Mouse (Mus musculus) hindlimb bud, embryonic 11.5 days (tissue): Measurements from ENCODE around the gene Agbl5.

Source experiments
- DNase-seq: peaks from one replicate; pipeline ENCODE4 v3.0.0-alpha.2; 2012; ENCODE audit warnings: low read depth, low spot score; ENCODE audit errors: extremely low spot score

Agbl5 gene

GRCm38 (mm10) chr5:30919831-30920614 is 31.5 kb downstream of the Agbl5 start:
- DNase-seq = no peak

GRCm38 (mm10) chr5:30920621-30921020 is 32.1 kb downstream of the Agbl5 start:
- no peak for DNase-seq

DNA sequence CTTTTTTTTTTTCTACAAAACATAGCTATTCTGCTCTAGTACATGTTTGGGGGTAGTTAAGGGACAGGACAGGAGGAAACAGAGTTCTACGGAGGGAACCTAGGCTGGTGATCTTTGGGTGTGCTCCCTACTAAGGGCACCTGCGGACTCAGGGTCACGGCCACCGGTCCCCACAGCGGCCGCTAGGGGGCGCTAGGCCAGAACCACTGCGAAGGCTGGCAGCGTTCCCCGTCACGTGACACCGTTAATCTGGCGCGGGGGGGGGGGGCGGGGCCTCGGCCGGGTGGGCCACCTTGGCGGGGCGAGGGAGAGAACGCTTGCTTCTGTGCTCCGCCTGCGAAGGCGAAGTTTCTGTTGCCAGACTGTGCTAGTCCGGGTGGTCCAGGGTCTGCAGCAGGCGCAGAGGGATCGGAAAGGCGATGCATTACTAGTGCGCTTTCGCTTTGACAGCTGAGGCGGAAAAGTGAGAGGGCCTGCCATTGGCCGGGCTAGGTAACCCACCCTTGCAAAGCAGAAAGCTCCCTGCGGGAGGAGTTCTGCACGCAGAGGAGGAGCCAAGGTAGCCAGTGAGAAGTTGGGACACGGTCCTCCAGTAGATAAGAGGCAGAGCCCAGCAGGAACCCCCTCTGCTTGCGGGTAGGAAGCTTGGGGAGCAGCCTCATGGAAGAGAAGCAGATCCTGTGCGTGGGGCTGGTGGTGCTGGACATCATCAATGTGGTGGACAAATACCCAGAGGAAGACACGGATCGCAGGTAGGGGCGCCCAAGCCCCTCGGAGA is 33.0 kb downstream of the Agbl5 start, which contains the start of gene Khk:
Gene Khk, plus strand, starts transcription at position 176 of the 778 bp plus-strand sequence.
- peak; percentile 68 for DNase-seq

DNA sequence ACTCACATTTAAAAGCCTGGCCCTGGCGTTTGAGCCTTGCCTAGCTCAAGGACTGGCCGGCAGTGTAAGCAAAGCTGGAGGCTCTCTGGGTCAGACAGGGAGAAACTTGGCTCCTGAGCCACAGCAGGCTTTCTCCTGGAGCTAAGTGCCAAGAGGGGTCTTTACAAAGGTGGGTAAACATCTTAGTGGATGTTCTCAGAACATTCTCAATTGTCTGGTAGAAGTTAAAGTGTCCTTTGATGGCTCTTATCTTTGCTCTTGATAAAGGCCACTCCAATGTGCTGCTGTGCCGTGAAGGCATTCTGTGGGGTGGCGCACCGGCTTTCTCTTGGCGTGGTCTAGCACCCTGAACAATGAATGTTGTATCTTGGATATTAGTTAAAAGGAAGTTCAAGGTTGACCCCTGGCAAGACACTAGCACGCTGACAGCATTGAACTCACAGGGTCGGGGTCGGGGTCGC is 34.1 kb downstream of the Agbl5 start:
- DNase-seq = no peak

DNA sequence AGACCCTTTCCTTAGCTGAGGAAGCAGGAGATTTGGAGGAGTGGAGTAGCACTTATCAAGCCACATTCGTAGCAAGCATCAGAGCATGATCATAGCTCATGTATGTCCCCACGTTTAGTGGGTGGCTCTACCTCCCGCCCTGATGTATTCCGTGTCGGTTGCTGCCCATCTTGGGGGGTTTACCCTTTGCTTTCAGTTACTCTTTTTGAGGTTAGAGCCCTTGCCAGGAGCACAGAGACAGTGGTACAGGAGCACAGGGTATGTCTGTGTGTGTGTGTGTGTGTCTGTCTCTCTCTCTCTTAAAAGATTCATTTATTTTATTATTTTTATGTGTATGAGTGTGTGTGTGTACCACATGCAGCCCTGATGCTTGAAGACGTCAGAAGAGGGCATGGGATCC is 34.6 kb downstream of the Agbl5 start:
- DNase-seq = no peak

DNA sequence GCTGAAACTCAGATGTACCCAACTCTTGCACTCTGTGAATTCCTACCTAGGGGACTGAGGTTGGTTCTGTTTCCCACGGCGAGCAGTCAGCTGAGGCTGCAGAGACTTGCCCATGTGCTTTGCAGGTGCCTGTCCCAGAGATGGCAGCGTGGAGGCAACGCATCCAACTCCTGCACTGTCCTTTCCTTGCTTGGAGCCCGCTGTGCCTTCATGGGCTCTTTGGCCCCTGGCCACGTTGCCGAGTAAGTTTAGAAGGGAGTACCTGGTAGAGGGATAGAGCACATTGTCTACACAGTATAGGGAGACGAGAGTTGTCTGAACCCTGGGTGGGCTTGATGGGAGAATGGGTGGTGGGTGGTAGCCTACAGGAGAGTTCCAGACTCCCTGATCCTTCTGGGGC is 36.1 kb downstream of the Agbl5 start:
- DNase-seq = no peak

- no peak for DNase-seq
Measured at GRCm38 (mm10) chr5:30925217-30925616, 36.7 kb downstream of the Agbl5 start.

DNA sequence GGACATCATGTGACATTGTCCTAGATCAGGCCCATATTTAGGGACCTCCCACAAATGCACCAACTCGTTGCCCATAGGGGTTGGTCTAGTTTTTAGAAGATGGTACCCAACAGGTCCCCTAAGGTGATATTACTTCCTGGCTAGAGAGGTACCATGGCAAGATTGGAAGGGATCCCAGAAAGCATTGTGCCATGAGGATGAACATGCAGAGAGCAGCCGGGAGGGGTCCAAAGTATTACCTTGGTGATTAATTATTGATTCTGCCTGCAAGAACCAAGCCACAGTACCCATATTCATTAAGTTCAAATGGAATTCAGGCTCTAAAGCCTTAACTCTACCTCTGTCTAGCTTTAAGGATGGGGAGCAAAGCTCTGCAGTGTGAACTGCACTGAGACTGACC is 37.6 kb downstream of the Agbl5 start:
- DNase-seq = no peak

DNA sequence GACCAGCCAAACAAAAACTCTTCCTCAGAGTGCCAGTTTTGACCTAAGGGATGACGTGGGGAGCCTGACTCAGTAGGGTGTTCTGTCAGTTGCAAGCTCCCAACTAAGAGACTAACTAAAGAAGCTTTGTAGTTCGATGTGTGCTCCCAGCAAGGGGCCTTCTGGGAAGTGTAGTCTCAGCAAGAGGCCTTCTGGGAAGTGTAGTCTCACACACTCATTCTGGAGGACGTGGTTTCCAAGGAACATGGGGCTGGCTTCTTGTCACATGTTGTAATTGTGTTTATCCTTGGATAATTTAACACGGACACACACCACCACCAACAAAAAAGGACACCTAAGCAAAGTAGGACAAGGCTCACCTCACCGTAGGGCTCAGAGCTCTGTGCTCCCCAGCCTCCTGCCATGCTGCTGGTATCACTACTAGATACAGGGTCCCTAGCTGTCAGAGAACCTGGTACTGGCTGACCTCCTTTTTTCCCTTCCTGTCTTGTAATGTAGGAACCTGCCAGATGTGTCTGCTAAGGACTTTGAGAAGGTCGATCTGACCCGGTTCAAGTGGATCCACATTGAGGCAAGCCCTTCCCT is 39.5 kb downstream of the Agbl5 start:
- DNase-seq = no peak

DNA sequence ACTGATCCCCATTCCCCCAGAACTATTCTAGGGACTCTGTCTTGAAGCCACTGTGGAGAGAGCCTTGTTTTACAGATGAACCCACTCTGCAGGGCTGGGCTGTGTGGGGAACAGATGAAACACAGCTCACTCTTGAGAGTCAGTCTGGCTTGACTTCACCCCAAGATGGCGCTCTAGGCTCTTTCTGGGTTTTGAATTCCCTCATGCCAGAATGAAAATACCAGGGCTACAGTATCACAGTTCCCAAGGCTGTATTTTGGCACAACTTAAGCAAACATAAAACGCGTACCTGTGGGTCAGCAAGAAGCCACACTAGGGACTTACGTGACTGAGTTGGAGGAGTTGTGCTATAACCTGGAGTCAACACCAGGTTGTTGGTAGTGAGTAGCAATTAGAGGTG is 41.6 kb downstream of the Agbl5 start:
- no peak for DNase-seq

- no peak for DNase-seq
Measured at GRCm38 (mm10) chr5:30930846-30931245, 42.4 kb downstream of the Agbl5 start.

DNA sequence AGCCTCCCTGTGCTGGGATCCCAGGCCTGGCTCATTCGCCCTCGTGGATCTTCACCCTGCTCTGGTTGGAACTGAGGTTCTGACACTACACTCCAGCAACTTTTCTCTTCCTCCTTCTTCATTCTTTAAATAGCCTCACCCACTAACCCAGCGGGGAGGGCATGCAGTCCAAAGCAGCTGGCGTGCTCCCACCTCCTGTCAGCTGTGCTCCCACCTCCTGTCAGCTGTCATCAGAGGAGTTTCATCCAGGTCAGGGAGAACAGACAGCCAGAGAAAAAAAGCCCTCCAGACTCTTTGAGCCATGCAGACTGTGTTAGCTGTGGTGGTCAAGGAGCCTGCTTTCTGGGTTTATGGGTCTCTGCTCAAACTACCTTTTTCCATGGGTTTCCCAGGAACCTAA is 42.9 kb downstream of the Agbl5 start:
- no peak for DNase-seq

- no peak for DNase-seq
Measured at GRCm38 (mm10) chr5:30933705-30934104, 45.2 kb downstream of the Agbl5 start.

DNA sequence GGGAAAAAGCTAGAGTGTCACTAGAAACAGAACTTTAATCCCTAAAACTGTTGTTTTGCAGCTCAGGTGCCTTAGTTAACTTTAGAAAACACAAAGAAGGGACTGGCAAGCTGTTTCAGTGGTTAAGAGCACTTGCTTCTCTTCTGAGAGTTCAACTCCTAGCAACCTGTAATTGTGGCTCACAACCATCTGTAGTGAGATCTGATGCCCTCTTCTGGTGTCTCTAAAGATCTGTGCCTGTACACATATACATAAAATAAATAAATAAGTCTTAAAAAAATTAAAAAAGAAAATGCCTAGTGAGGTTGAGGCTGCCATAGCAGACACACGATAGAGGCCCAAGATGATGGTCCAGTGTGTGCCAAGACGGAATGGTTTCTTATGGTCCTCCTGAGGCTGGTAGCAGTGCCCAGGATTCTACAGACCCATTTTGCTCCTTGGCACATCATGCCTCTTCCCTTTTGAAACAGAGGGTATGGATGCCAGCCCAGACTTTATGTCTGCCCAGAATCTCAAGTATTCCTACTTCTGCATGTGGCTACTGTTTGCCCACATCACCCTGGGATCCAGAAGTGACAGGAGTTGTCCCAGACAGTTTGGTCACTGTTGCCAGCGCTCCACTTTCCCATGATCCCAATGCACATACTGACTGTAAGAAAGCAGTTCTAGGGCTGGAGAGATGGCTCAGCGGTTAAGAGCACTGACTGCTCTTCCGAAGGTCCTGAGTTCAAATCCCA is 46.4 kb downstream of the Agbl5 start:
- no peak for DNase-seq

DNA sequence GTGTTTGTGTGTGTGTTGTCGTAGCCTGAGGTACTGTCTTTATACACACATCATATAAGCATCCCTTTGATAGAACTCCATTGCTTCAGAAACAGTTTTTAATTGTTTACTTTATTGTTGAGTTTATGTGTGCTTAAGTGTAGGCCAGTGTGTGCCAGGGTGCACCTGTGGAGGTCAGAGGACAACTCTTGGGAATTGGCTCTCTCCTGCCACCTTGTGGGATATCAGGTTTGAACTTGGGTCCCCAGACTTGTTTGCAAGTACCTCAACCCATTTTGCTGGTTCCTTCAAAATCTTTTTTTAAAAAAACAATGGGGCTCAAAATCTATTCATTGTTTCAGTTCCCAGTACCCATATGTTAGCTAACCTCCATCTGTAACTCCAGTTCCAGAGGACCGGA is 54.5 kb downstream of the Agbl5 start:
- no peak for DNase-seq

DNA sequence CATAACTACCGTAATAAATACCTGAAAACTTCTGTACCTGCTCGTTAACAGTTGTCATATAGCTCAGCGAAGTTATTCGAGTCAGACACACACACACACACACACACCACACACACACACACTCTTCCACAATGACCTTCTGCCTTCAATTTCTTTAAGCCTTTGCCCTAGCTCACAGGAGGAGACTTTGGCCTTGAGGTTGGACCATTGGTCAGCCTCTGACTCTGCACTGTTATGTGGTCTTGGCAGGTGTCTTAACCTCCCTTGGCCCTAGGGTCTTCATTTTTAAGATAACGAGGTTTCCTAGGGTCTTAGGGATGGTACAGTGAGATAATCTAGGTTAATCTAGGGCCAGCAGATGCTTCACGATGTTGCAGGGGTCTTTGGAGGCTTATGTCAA is 55.9 kb downstream of the Agbl5 start:
- no peak for DNase-seq

DNA sequence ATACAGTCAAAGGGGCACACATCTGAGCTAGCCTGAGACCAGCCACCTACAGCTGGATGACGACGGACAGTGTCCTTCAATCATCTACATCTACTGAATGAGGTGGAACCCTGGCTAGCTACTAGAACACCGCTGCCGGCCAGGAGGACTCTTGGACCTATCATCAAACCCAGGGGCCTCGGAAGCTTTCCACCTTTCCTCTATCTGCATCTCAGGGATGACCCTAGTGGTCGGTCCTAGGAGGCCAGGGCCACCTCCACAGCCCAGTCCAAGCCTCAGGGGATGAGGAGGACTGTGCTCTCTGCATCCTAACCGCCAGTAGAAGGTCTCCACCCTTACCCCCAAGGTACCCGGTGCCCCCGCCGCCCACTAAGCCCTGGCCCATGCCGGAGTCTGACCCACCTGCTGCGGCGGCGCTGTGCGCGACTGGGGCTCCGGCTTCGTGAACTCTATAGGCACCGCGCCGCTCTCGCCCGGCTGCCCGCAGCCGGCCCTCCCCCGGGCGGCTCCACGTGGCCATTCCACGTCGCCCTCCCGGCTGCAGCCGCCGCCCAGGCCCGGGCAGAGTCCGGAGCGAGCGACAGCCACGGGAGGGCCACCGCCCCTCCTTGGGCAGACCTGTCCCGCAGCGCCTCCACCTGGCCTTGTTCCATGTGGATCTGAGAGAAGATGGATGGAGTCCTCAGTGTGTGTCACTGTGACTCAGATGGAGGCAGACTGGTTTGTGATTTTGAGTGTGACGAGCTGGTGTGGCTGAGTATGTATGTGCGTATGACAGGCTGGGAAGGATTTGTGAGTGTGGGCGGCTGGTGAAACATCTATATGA is 56.7 kb downstream of the Agbl5 start, which contains the start of gene Cgref1:
Gene Cgref1, minus strand, starts transcription at position 636 of the 826 bp plus-strand sequence.
- no peak for DNase-seq

DNA sequence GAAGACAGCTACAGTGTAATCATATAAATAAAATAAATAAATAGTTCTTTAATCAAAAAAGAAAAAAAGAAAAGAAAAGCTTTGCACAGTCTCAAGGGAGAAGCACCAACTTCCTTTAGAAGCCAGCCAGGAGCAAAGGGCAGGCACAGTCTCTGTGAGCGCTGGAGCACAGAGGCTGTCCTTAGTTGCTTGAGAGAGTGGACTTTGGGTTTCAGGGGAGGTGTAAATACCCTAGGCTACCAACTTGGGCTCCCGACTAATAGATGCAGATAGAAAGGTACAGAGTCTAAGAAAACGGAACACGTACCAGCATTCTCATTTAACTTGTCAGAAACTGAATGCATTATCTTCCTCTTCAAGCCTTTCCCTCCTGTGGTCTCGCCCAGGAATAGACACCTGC is 60.1 kb downstream of the Agbl5 start:
- DNase-seq = no peak

- DNase-seq = peak; percentile 52
Measured at GRCm38 (mm10) chr5:30949654-30950326, 61.3 kb downstream of the Agbl5 start.

DNA sequence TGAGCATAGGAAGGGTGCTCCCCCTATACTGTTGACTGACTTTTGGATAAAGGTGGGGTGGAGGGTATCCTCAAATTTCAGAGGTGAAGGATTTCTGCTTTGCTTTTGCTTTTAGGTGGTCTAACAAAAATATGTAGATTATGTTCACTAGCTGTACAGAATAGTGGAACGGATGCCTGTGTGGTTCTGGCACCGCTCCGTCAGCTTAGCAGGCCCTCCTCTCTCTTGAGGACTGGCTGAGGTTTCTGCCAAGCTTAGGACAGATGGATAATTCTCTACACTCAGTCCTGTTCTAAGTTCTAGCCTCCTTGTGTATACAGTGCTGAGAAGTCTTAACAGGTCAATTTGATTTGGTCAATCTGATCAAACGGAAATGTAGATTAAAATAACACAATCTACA is 62.0 kb downstream of the Agbl5 start:
- DNase-seq = no peak
